Mouse (Mus musculus): ENCODE measurements around the gene Tmem182.

Tmem182 gene

DNA sequence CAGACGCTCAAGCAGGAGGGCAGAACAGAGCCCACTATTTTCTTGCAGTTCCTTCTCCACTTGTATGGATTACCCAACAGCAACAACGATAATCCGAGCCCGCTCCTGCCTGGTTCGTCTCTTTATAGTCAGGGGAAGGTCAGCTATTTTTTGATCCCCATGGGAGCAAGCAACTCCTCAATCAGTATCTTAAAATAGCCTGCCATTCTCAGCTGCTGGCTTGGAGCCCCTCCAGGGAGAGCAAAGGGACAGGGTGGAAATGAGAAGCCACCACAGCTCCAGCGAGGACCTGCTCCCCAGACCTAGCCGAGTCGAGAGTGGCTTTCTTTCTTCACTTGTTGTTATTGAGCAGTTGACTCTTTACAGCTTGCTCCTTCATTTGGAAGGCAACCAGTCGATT is at the start of gene Tmem182:
Gene Tmem182 (plus strand): TSS at position 251 of the 400 bp plus-strand sequence.
- DNase-seq = no peak

DNA sequence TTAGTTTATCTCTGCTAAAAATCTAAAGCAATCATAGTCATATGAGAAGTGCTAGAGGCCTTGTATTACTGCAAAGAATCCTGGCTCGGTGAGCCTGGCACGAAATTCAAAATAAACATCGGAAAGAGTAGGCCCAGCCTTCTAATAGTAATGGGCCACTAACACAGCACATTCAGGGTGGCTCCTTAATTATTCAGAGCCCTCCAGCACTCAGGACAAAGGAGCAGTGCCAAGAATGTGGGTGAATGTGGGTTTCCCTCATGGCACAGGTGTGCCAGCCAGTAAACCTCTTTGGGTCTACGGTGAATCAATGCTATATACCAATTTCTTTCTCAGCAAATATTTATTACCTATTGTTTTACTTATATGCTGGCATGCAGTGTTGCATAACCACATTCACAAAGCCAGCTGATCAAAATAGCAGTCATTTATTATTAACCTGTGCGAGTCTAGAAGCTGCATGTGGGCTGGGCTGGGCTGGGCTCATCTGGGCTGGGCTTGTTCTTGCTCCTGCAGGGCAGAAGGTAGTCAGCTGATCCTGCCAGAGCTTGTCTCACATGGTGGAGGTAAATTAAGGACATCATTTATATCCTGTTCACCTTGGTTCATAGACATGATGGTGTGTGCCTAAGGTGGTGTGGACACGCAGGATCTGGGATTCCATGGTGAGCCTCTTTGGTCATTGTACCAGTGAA is 45.5 kb upstream of the Tmem182 start:
- no peak for DNase-seq

DNA sequence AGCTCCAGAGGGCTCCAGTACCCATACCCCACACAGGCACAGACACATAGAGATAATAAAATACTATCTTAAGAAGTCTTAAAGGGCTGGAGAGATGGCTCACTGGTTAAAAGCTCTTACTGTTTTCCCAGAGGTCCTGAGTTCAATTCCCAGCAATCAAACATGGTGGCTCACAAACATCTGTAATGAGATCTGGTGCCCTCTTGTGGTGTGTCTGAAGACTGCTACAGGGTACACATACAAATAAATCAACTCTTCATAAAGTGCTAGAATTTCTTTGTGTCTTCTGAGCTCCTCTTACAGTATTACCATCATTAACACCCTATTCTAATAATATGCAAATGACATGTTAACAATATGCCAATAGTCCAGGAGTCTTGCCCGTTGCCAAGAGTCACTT is 41.4 kb upstream of the Tmem182 start:
- DNase-seq = no peak

DNA sequence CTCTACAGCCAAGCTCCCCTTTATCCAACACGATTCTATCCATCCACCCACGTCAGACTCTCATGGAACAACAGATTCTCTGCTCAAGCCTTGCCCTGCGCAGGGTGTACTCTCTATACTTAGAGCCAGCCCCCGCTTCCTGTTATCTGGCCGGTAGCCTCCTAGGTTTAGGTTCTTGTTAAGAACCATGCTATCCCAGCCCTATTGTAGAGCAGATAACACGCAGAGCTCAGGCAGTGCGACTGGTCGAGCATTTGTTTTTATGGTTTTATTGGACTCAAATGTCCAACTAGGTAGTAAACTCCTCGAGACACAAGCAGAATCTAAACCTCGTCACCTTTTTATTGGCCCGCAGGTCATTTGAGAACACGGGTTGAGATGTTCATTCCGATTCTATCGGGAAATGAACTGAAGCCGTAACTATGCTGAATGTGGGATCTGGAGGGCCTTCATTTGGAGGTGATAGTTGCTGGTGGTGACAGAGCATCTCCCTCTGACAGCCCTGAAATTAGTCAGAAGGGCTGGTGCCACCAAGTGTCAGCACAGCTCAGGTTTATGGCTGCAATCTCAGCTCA is 40.6 kb upstream of the Tmem182 start:
- DNase-seq = no peak

DNA sequence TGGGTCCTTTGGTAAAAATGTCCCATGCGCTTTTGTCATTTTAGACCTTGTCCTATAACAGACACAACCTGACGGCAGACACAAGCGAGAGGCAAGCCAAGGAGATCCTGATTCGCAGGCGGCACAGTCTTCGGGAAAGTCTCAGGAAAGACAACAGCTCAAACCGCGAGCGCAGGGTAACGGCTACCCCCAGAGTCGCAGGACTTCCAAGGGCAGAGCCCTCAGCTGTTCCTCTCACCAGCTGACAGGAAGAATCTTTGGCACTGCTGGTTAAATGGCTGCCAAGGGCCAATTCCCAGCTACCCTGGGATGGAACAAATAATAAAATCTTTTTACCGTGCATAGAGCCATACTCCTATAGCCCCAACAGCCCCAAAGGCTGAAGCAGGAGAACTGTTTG is 39.9 kb upstream of the Tmem182 start:
- no peak for DNase-seq

DNA sequence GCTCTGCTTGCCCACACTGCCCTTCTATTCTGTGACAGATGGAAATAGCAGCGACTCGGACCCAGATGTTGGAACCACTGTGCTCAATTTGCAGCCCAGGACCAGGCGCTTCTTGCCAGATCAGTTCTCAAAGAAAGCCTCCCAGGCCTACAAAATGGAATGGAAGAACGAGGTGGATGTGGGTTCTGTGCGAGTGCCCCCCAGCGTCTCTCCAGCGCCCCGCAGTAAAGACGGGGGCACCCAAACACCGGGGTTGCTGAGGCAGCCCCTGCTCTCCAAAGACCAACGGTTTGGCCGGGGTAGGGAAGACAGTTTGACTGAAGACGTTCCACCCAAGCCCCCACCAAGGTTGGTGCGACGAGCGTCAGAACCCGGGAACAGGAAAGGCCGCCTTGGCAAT is 37.8 kb upstream of the Tmem182 start:
- DNase-seq = no peak

DNA sequence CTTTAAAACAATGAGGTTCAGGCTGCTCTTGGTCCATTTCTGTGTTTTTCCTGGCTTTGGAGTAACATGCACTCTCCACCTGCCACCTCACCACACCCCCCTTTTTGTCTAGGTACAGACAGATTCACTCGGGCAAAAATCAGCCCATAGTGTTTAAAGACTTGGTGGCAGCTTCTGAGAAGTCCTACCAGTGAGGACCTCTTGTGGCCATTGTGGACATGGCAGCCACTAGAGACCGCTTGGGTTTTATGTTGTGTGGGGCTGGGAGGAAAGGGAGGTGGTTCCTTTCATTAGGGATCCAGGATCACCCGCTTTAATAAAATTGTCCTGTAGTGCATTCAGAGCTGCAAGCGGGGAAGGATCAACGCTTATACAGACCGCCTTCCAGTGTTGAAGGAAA is 36.8 kb upstream of the Tmem182 start:
- DNase-seq = no peak

DNA sequence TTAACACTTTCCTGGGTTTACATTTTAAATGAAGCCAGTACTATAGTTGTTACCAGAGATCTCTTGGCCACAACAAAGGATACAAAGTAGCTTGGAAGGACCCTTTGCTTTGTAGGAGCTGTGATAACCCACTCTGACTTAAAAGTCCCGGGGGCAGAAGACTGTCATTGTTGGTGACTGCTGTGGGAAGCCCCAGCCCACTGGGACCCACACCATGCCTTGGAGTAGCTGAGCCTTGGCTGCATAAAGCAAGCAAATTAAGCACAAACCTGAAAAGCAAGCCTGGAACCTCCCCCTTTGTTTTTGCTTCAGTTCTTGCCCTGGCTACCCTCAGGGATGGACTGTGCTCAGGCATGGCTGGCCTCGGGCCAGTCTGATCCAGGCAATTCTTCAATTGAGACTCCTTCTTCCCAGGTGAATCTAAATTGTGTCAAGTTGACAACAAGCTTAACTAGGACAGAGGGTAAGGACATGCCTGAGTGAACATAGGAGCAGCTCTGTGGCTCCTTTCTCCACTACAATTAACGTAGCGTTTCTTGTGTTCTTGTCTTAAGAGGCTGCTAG is 36.0 kb upstream of the Tmem182 start:
- DNase-seq = peak; percentile 5

DNA sequence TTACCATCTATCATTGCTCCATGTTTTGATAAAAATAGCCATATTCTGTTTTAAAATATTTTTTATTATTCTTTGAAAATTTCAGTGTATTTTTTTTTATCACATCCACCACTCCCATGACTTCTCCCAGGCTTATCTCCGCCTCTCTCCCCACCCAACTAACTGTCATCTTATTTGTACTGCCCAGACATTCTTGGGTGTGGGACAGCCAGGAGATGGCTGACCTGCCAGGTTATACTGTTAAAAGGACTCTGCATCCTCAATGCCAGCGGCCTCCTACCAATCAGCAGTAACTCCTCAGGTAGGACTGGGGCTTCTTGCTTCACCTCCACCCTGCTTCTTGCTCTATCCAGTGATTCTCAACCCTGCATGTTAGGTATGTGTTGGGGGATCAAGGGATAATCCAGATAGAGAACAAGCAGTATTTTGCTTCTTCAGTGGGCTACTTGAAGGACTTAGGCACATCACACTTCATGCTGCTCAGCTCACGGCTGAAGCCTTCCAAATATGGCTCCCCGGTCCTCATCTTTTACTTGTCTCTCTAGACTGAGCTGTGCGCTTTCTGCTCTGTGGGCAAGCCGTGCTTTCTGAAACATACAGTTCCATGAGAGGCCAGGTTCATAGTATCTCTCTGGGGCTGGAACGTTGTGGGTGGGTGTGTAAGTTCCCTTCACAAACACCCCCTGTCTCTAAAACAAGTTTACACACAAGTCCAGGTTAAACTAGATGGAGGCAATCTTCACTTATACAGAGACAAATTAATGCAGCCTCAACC is 34.0 kb upstream of the Tmem182 start:
- DNase-seq = no peak

DNA sequence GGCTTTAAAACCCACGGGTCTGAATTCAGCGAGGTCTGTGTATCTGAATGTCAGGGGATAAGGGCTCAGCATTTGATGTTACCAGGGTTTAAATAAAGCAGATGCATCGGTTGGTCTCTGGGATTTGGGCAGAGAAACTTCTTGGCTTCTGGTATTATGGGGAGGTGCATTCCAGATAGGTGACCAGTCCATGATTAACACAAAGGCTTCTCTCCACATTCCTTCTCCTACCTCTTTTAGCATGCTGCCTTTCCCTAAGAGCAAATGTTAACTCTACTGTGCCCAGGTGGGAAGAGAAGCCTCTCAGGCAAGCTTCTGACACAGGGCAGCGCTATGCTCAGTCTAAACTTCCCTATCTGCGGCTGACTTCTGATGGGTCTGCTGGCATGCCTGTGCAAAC is 32.2 kb upstream of the Tmem182 start:
- DNase-seq = no peak

DNA sequence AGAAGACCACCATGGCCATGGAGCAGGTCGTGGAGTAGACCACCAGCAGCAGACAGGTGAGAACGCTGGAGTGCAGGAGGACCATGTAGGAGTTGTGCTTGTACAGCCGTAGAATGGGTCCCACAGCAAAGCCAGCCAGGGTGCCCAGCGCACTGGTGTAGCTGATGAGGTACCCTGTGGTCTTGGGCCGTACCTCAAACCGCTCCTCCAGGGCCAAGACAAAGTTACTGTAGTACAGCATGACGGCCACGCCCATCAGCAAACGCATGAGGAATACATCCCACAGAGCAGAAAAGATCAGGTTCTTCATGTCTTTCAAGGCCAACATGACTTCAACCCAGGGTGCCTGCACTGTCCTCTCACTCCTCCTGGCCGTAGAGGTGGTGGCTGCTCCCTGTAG is 31.4 kb upstream of the Tmem182 start:
- no peak for DNase-seq

DNA sequence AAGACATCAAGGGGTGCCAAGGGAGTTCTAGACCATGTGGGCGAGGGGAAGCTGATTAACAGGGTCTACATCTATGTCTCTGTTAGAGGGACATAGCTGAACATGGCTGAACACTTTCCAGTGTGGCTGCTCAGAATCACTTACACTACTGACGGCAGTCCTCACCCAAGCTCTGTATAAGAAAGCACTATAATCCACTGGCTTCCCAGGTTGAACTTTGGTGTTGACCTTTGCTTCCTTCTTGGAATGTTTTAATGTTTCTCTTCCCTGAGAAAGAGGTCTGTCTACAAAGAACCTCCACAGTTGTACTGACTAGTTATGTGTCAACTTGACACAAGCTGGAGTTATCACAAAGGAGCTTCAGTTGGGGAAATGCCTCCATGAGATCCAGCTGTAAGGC is 29.3 kb upstream of the Tmem182 start:
- no peak for DNase-seq

DNA sequence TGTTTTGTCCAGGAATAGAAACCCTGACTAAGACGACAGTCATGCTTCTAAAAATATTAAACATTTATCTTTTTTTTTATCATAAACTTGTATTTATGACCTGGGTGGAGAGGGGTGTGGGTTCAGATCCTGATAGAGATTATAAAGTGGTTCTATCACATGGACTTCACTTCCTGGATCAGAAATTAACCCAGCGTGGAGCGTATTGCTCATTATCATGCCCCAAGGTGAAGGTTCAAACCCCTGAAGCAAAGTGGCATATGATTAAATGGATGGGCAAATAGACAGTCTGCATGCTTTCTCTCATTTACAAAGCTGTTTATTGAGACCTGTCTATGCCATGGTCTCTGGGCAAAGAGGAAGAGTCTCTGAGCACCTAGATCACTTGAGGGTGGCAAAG is 28.6 kb upstream of the Tmem182 start:
- DNase-seq = no peak

DNA sequence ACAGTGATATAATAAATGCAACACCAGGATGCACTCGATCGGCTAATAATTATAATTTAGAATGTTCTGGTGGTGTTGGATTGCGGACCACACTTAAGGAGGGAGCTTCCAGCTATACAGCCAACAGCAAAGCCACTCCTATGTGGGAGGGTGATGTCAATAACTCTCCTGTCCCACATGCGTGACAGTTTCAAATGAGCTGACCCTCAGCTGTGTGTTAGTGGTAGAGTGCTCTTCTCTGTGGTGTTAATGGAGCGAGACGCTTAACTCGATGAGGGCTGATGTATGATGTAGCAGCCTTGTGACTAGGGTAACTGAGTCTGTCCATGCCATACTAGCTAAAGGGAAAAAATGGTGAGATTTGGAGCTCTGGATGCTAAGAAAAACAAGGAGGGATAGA is 22.0 kb upstream of the Tmem182 start:
- no peak for DNase-seq

DNA sequence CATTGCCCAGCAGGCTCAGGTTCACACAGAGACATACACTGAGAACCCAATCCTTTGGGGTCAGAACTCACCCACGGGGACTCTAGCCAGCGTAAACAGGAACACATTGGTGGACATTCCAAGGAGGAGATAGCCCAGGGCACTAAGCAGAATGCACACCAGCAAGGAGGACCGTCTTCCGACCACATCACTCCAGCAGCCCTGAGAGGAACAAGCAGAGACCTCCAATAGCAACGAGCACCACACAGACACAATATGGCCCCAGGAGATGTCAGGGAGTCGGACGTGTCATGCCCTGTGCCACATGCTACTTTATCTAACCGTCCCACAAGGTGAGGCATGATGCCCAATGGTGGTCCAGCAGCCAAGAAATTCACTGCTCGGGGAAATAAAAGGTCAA is 21.1 kb upstream of the Tmem182 start:
- no peak for DNase-seq

DNA sequence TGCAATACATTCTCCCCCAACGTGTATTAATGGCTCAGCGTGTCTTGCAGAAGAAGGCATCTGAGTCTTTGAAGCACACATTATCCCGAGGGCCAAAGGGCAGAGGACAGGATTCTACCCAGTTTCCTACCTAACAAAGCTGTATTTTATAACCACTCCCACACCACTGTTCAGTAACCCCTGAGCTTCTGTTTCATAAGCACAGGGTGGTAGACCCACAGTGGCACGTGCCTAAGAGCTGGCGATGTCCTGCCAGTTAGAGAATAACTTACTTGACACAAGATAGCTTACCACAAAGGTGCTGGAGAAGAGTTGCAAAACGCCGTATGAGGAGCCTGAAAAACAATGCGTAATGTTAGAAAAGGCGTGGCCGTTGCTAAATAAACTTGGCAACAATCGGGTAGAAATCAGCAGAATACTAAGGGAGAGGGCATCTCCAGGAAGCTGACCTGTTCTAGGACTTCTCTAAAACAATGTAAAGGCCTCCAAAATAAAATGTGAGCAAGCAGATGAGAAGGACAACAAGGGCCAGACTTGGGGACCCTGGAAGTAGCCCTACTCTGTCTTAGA is 19.4 kb upstream of the Tmem182 start:
- DNase-seq = no peak

DNA sequence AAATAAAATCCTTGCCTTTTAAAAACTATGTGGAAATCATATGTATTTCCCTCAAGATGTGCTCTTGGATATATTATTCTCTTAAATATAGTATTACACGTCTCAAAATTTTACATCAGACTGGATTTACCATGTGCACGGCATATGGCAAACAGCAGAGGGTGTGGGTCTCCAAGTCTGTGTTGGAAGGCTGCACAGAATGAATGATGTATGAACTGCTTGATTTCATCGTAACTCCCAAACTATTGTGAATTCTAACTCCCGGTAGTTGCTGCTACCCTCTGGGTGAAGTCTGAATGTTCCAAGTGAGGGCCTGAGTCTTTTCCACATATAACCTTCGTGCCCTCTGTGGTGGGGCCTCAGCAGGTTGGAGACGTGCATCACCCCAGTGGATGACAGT is 16.4 kb upstream of the Tmem182 start:
- DNase-seq = no peak

DNA sequence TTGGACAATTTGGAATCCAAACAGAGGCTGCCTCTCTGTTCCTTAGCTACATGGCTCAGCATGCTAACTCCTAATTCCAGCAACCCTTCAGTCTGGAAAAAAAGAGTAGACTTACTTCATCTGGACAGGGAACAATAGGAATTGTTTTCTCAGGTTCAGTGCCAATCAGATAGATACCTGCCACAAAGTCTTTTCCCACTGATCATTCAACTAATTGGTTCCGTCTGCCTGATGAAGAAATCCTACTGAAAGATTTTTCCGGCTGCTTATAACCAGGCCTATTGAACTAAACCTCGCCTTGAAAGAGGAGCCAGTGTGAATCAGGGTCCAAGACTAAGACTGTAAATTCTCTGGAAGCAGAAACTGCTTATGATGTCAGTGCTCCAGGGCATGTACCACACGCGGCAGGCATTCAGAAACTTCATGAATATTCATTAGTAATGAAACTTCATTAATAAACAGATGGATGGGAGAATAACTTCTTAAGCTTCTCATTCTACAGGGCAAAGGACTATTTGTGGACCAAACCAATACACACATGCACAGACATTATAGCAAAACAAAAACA is 15.7 kb upstream of the Tmem182 start:
- DNase-seq = no peak

DNA sequence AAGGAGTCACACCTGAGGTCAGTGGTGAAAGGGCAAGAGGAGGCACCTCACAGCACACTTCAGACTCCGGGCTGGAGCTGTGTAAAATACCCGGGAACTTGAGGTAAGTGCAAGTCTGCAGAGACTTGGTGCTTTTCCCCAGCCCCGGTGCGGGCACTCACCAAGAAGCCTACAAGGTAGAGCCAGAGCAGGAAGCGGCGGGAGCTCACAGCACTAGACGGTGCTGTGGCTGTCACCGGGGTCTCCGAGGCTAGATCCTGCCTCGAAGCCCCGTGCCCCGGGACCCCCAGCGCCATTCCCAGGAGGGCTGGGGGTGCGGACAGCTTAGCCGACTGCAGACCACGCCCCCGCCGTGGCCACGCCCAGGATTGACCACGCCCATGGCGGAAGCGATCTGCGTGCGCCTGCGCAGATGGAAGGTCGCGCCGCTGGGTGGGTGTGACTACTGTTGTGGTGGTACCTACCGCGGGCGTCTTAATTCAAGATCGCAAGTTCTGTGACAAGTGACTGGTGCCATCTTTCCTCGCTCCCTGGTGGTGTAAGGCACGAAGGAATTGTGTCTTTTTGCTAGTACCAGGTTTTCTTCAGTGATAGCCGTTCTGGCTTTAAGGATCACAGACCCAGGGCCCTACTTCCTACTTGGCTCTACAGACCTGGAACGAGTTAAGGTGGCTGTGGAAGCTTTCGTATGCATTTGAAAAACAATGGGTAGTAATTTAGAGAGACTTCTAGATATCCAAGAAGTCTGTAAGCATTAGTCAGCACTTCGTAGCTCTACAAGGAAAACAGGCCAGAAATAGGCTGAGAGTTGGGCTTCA is 14.9 kb upstream of the Tmem182 start, which contains the start of gene Mfsd9:
Gene Mfsd9 (minus strand): TSS at position 364 of the 818 bp plus-strand sequence.
- peak; percentile 68 for DNase-seq

DNA sequence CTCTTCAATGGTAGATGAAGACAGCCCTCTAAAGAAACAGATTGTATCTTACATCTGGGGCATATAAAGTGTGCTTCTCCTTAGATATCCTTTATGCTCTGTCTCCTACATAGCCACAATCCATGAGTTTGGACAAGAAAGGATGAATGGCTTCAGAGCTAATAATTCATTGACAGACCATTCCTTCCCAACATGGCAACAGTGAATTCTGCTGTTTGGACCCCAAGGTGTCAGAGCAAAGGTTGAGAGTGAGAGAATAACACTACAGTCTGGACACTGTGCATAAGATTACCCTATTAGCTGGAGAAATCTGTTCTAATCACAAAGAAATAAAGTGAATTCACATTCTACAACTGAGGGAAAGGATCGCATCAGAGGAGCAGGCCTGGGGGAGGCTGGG is 9.9 kb upstream of the Tmem182 start:
- DNase-seq = no peak

DNA sequence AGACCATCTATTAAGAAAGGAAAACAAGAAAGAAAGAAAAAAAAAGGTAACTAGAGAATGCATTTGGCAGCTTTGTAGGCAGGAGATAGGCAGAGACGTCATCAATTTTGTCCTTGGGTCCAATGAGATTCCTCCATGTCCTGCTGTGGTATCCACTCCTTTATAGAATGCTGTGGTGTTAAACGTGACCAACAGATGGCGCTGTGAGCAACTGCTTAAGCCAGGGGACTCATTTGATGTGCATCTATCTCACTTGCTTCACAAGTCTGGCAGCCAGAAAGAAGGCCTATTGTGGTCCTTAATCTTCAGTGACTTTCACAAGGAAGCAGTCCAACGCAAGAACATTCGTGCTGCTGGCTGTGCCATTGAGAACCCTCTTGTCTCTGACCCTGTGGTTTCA is 8.1 kb upstream of the Tmem182 start:
- DNase-seq = peak; percentile 23

DNA sequence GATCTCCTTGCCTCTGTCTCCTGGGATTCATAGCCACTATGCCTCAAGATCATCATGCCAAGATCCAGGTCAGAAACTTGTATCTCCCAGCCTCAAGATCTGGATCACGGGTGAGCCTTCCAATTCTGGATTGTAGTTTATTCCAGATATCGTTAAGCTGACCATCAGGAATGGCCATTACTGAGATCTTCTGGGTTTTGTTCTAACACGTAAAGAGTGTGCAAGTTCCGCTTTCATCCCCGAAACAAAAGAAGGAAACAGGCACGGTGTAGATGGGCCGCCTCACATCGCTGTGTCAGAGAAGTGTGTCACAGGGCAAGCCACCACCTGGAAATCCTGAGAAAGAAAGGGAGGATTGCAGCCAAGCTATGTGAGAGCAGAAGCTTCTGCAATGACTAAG is 6.3 kb upstream of the Tmem182 start:
- DNase-seq = no peak
